Mouse (Mus musculus) forebrain, embryonic 14.5 days (tissue): ENCODE results near the gene Snx6. TPM values are rescaled to one million over a fixed set of nuclear protein-coding genes. Genes with fewer than 3 reads are reported as not detected.
A peak's percentile ranks its signal among the peaks of the same experiment; 100 is the strongest.
"Not testable (repeated sequence)": the region's sequence is repeated elsewhere in the genome, so short reads cannot be mapped to it uniquely, and the experiment has no call there.

ENCODE experiments used
- ATAC-seq: fragments of 200-750 bp; cut with Nextera tagmentation; 2 replicates; pipeline ENCODE4 v1.8.0; 2017; ENCODE audit warnings: mild to moderate bottlenecking, moderate library complexity
- DNase-seq: peaks from one replicate; pipeline ENCODE4 v3.0.0-alpha.2; 2015; ENCODE audit warnings: low spot score
- H3K27ac ChIP-seq: fragments of 300-500 bp; sonication (generic); 2 replicates; pipeline ENCODE4 v1.5.1; 2014; ENCODE audit warnings: low read depth, mild to moderate bottlenecking, control low read depth, low read length, moderate library complexity
- H3K27me3 ChIP-seq: fragments of 300-500 bp; sonication (generic); replicated peaks from 2 replicates; pipeline ENCODE4 v1.6.1; 2014; ENCODE audit warnings: low read length, control low read depth, mixed read lengths; ENCODE audit not compliant: control insufficient read depth, insufficient read depth
- H3K36me3 ChIP-seq: fragments of 300-500 bp; sonication (generic); 2 replicates; pipeline ENCODE4 v1.6.1; 2014; ENCODE audit warnings: low read length, control low read depth; ENCODE audit not compliant: control insufficient read depth, insufficient read depth
- H3K4me1 ChIP-seq: fragments of 300-500 bp; sonication (generic); 2 replicates; pipeline ENCODE4 v1.6.1; 2014; ENCODE audit warnings: antibody characterized with exemption, low read length, control low read depth; ENCODE audit not compliant: control insufficient read depth, insufficient read depth
- H3K4me2 ChIP-seq: fragments of 300-500 bp; sonication (generic); 2 replicates; pipeline ENCODE4 v1.6.1; 2014; ENCODE audit warnings: mild to moderate bottlenecking, control low read depth, low read length
- H3K4me3 ChIP-seq: fragments of 300-500 bp; sonication (generic); 2 replicates; pipeline ENCODE4 v1.5.1; 2014; ENCODE audit warnings: low read depth, low read length, control low read depth
- H3K9ac ChIP-seq: fragments of 300-500 bp; sonication (generic); 2 replicates; pipeline ENCODE4 v1.6.1; 2014; ENCODE audit warnings: mild to moderate bottlenecking, low read length, control low read depth, moderate library complexity
- H3K9me3 ChIP-seq: fragments of 300-500 bp; sonication (generic); replicated peaks from 2 replicates; pipeline ENCODE4 v1.6.1; 2016; ENCODE audit warnings: low read length, control low read depth, mixed read lengths; ENCODE audit not compliant: control insufficient read depth
- WGBS: fragments of 180-500 bp; shearing (Covaris S2); extraction: QIAGEN DNeasy Blood & Tissue Kit; methylation state at CpG from one replicate; pipeline ENCODE4 v1.1.7; 2014; 5-methylcytosine and 5-hydroxymethylcytosine counted together
- polyA plus RNA-seq: library from polyadenylated mRNA; unstranded; fragments of >200 nt; fragmentation: Nextera tagmentation; extraction: Ambion mirVana; gene quantifications from 2 replicates; pipeline ENCODE4 v1.2.1, GENCODE M21; 2014

The Snx6 gene
- polyA plus RNA-seq, 1 experiment from 2014 or later: 194 TPM

- H3K27ac ChIP-seq, H3K4me1 ChIP-seq, H3K9ac ChIP-seq, H3K4me2 ChIP-seq, H3K36me3 ChIP-seq, H3K9me3 ChIP-seq, H3K27me3 ChIP-seq, H3K4me3 ChIP-seq, DNase-seq: not testable (repeated sequence)
- WGBS: no CpG with 5 or more reads among the region's 56 CpGs
- ATAC-seq: peak; percentile 92
These were observed 76.4 kb downstream of the Snx6 start for GRCm38 (mm10) chr12:54718871-54719786.

- H3K4me1 ChIP-seq, H3K9ac ChIP-seq, DNase-seq, H3K36me3 ChIP-seq, ATAC-seq, H3K4me3 ChIP-seq, H3K27ac ChIP-seq, H3K27me3 ChIP-seq, H3K4me2 ChIP-seq, H3K9me3 ChIP-seq: not testable (repeated sequence)
- WGBS: 86% methylated on average over 5 of the region's 11 CpGs
These were observed 78.0 kb downstream of the Snx6 start for GRCm38 (mm10) chr12:54717516-54717915.

GRCm38 (mm10) chr12:54713822-54714626 is 81.5 kb downstream of the Snx6 start:
- WGBS: 0% methylated on average over 3 of the region's 48 CpGs
- peak; percentile 63 for ATAC-seq

GRCm38 (mm10) chr12:54710494-54710879 is 85.0 kb downstream of the Snx6 start:
- peak; percentile 83; the same call in 1 of the 2 replicates for ATAC-seq
- H3K27ac ChIP-seq: 0 out of 2 replicates have a peak overlapping the region, but pooled peaks have one; percentile 39
- H3K4me2 ChIP-seq: not testable (repeated sequence)

More at GRCm38 (mm10) chr12:54713822-54714626, 81.5 kb downstream of the Snx6 start:
- H3K9me3 ChIP-seq, H3K27me3 ChIP-seq, H3K27ac ChIP-seq, H3K9ac ChIP-seq, H3K4me1 ChIP-seq, H3K36me3 ChIP-seq, H3K4me2 ChIP-seq, H3K4me3 ChIP-seq, DNase-seq: not testable (repeated sequence)

GRCm38 (mm10) chr12:54709691-54710493 is 85.6 kb downstream of the Snx6 start:
- not testable (repeated sequence) for DNase-seq, H3K9ac ChIP-seq, H3K27ac ChIP-seq, H3K4me1 ChIP-seq, H3K27me3 ChIP-seq, H3K9me3 ChIP-seq, H3K4me2 ChIP-seq, H3K4me3 ChIP-seq, H3K36me3 ChIP-seq
- WGBS: 0% methylated on average over 9 of the region's 44 CpGs
- ATAC-seq: peak; percentile 83

More at GRCm38 (mm10) chr12:54710494-54710879, 85.0 kb downstream of the Snx6 start:
- H3K9ac ChIP-seq, H3K4me1 ChIP-seq, H3K9me3 ChIP-seq, DNase-seq, H3K36me3 ChIP-seq, H3K27me3 ChIP-seq, H3K4me3 ChIP-seq: not testable (repeated sequence)
- WGBS: 0% methylated on average over 3 of the region's 8 CpGs

- Histone ChIP-seq H3K9me3 (no peaks in the 10 kb centered on the region), H3K4me1 (no peaks in the 10 kb centered on the region), H3K27me3 (no peaks in the 10 kb centered on the region), H3K4me2 (no peak overlapping the region), H3K27ac (no peak overlapping the region), H3K36me3 (no peaks in the 10 kb centered on the region), H3K9ac (no peak overlapping the region), H3K4me3 (no peak overlapping the region)
- DNase-seq (no peak), ATAC-seq (no peak)
- WGBS: 77% methylated on average over 7 of the region's 7 CpGs
These were observed 96.1 kb downstream of the Snx6 start for GRCm38 (mm10) chr12:54699394-54699793.

GRCm38 (mm10) chr12:54697791-54698250 is 97.7 kb downstream of the Snx6 start:
- no peaks in the 10 kb centered on the region; the same call in 1 of the 2 replicates for H3K36me3 ChIP-seq
- no peak for ATAC-seq
- H3K4me2 ChIP-seq: no peak overlapping the region
- 64% methylated on average over 6 of the region's 6 CpGs for WGBS
- no peaks in the 10 kb centered on the region for H3K9me3 ChIP-seq
- no peak overlapping the region for H3K4me3 ChIP-seq
- no peak overlapping the region for H3K9ac ChIP-seq
- H3K27me3 ChIP-seq: no peaks in the 10 kb centered on the region
- DNase-seq: peak; percentile 5
- no peak overlapping the region for H3K27ac ChIP-seq
- H3K4me1 ChIP-seq: no peaks in the 10 kb centered on the region

GRCm38 (mm10) chr12:54697003-54697597 is 98.4 kb downstream of the Snx6 start:
- ATAC-seq: no peak
- no peak overlapping the region for H3K4me3 ChIP-seq
- no peaks in the 10 kb centered on the region for H3K4me1 ChIP-seq
- H3K27ac ChIP-seq: no peak overlapping the region
- H3K9me3 ChIP-seq: no peaks in the 10 kb centered on the region
- DNase-seq: peak; percentile 61
- peaks cover 4% of the 10 kb centered on the region; the same call in 1 of the 2 replicates for H3K36me3 ChIP-seq
- no peak overlapping the region for H3K9ac ChIP-seq
- H3K4me2 ChIP-seq: no peak overlapping the region
- 10% methylated on average over 7 of the region's 7 CpGs for WGBS
- no peaks in the 10 kb centered on the region for H3K27me3 ChIP-seq
